Mouse (Mus musculus) lung, postnatal 10 days (tissue): ENCODE data around the gene Bpifb2.
"Not testable (repeated sequence)": the region's sequence is repeated elsewhere in the genome, so short reads cannot be mapped to it uniquely, and the experiment has no call there.

Source experiments
- DNase-seq: peaks from one replicate; pipeline ENCODE4 v3.0.0; 2021

Gene Bpifb2

GRCm38 (mm10) chr2:153874745-153875144 is at the start of gene Bpifb2:
Bpifb2 (plus strand) TSS chr2:153875045.
- DNase-seq: no peak

GRCm38 (mm10) chr2:153825900-153826299 is 48.9 kb upstream of the Bpifb2 start:
- DNase-seq: not testable (repeated sequence)

- DNase-seq: no peak
These were observed 47.5 kb upstream of the Bpifb2 start for GRCm38 (mm10) chr2:153827171-153827830.

GRCm38 (mm10) chr2:153828704-153829103 is 46.1 kb upstream of the Bpifb2 start:
- DNase-seq: no peak

GRCm38 (mm10) chr2:153833291-153833690 is 41.6 kb upstream of the Bpifb2 start:
- no peak for DNase-seq

- DNase-seq: no peak
These were observed 32.0 kb upstream of the Bpifb2 start for GRCm38 (mm10) chr2:153842854-153843253.

- no peak for DNase-seq
These were observed 26.5 kb upstream of the Bpifb2 start for GRCm38 (mm10) chr2:153848389-153848788.

GRCm38 (mm10) chr2:153850351-153851029 is 24.4 kb upstream of the Bpifb2 start:
- peak; percentile 18 for DNase-seq

GRCm38 (mm10) chr2:153851030-153851360 is 23.9 kb upstream of the Bpifb2 start:
- peak; percentile 65 for DNase-seq

GRCm38 (mm10) chr2:153853544-153853943 is 21.3 kb upstream of the Bpifb2 start:
- DNase-seq: no peak

- no peak for DNase-seq
These were observed 15.3 kb upstream of the Bpifb2 start for GRCm38 (mm10) chr2:153859581-153859980.

- no peak for DNase-seq
These were observed 14.5 kb upstream of the Bpifb2 start for GRCm38 (mm10) chr2:153860315-153860714.

- DNase-seq: no peak
These were observed 14.1 kb upstream of the Bpifb2 start for GRCm38 (mm10) chr2:153860715-153861114.

GRCm38 (mm10) chr2:153861960-153862359 is 12.9 kb upstream of the Bpifb2 start:
- DNase-seq: no peak

GRCm38 (mm10) chr2:153870984-153871383 is 3.9 kb upstream of the Bpifb2 start, which contains the start of gene Sun5:
Sun5 (minus strand) TSS chr2:153871084.
- DNase-seq: no peak

GRCm38 (mm10) chr2:153899111-153899510 is 24.3 kb downstream of the Bpifb2 start:
- no peak for DNase-seq

- DNase-seq: no peak
These were observed 25.2 kb downstream of the Bpifb2 start, which contains the start of gene Bpifb6 for GRCm38 (mm10) chr2:153900088-153900487. Bpifb6 (plus strand) TSS chr2:153900388.

GRCm38 (mm10) chr2:153902726-153903125 is 27.9 kb downstream of the Bpifb2 start:
- no peak for DNase-seq

- no peak for DNase-seq
These were observed 31.8 kb downstream of the Bpifb2 start for GRCm38 (mm10) chr2:153906626-153907025.

GRCm38 (mm10) chr2:153914151-153914550 is 39.3 kb downstream of the Bpifb2 start:
- peak; percentile 11 for DNase-seq

- DNase-seq: no peak
These were observed 43.1 kb downstream of the Bpifb2 start, which contains the start of gene Bpifb3 for GRCm38 (mm10) chr2:153917930-153918329. Bpifb3 (plus strand) TSS chr2:153918230.

- no peak for DNase-seq
These were observed 46.4 kb downstream of the Bpifb2 start for GRCm38 (mm10) chr2:153921246-153921645.

GRCm38 (mm10) chr2:153929871-153930413 is 55.1 kb downstream of the Bpifb2 start:
- DNase-seq: peak; percentile 55

- DNase-seq: no peak
These were observed 56.3 kb downstream of the Bpifb2 start for GRCm38 (mm10) chr2:153931125-153931524.
